Mouse (Mus musculus) thymus, postnatal 14 days (tissue): ENCODE measurements around the gene Gtf2h4.

Source experiments
- DNase-seq: peaks from one replicate; pipeline ENCODE4 v3.0.0; 2021

The Gtf2h4 gene

GRCm38 (mm10) chr17:35696691-35697090 is 23.2 kb upstream of the Gtf2h4 start:
- DNase-seq, result no peak

GRCm38 (mm10) chr17:35695289-35695688 is 21.8 kb upstream of the Gtf2h4 start:
- DNase-seq, result peak; percentile 65

- DNase-seq, result no peak
These were observed 20.4 kb upstream of the Gtf2h4 start for GRCm38 (mm10) chr17:35693906-35694305.

GRCm38 (mm10) chr17:35692368-35692767 is 18.8 kb upstream of the Gtf2h4 start:
- DNase-seq, result no peak

GRCm38 (mm10) chr17:35691811-35692210 is 18.3 kb upstream of the Gtf2h4 start:
- DNase-seq, result no peak

GRCm38 (mm10) chr17:35689936-35690645 is 16.6 kb upstream of the Gtf2h4 start:
- DNase-seq, result no peak

- peak; percentile 71 for DNase-seq
These were observed 15.0 kb upstream of the Gtf2h4 start for GRCm38 (mm10) chr17:35688347-35689175.

- no peak for DNase-seq
These were observed 11.5 kb upstream of the Gtf2h4 start for GRCm38 (mm10) chr17:35685061-35685460.

- DNase-seq, result no peak
These were observed 8.4 kb upstream of the Gtf2h4 start for GRCm38 (mm10) chr17:35681986-35682385.

- DNase-seq, result no peak
These were observed 7.1 kb upstream of the Gtf2h4 start for GRCm38 (mm10) chr17:35680591-35680990.

GRCm38 (mm10) chr17:35672527-35672926 is 1.0 kb downstream of the Gtf2h4 start:
- peak; percentile 29 for DNase-seq

- peak; percentile 87 for DNase-seq
These were observed 1.7 kb downstream of the Gtf2h4 start for GRCm38 (mm10) chr17:35671846-35672245.

- peak; percentile 75 for DNase-seq
These were observed 3.8 kb downstream of the Gtf2h4 start for GRCm38 (mm10) chr17:35669731-35670130.

- peak; percentile 98 for DNase-seq
These were observed 6.0 kb downstream of the Gtf2h4 start, which contains the start of gene Vars2 for GRCm38 (mm10) chr17:35667334-35668065. Gene Vars2 (minus strand): TSS chr17:35667592.

GRCm38 (mm10) chr17:35666851-35667256 is 6.7 kb downstream of the Gtf2h4 start:
- peak; percentile 63 for DNase-seq

- DNase-seq, result peak; percentile 71
These were observed 7.5 kb downstream of the Gtf2h4 start for GRCm38 (mm10) chr17:35665957-35666515.

- DNase-seq, result no peak
These were observed 20.5 kb downstream of the Gtf2h4 start for GRCm38 (mm10) chr17:35653086-35653485.

- no peak for DNase-seq
These were observed 24.1 kb downstream of the Gtf2h4 start for GRCm38 (mm10) chr17:35649429-35649828.

- no peak for DNase-seq
These were observed 29.8 kb downstream of the Gtf2h4 start, which contains the start of gene Mucl3 for GRCm38 (mm10) chr17:35643609-35644236. Gene Mucl3 (minus strand): TSS chr17:35643695.

- DNase-seq, result no peak
These were observed 34.2 kb downstream of the Gtf2h4 start for GRCm38 (mm10) chr17:35639352-35639751.

GRCm38 (mm10) chr17:35638475-35639190 is 34.9 kb downstream of the Gtf2h4 start:
- peak; percentile 70 for DNase-seq

GRCm38 (mm10) chr17:35636363-35636762 is 37.2 kb downstream of the Gtf2h4 start:
- DNase-seq, result peak; percentile 41
